Mouse (Mus musculus) ovary, postnatal 10 days (tissue): ENCODE data around the gene Golga3.
A peak's percentile ranks its signal among the peaks of the same experiment; 100 is the strongest.

Experiments used
- DNase-seq: peaks from one replicate; pipeline ENCODE4 v3.0.0; 2022; ENCODE audit warnings: low spot score

Golga3 gene

GRCm38 (mm10) chr5:110176362-110177020, at the start of gene Golga3:
Golga3 (plus strand) TSS chr5:110176701.
- DNase-seq: peak; percentile 72

- DNase-seq: peak; percentile 97
Measured at GRCm38 (mm10) chr5:110135293-110136086, 41.0 kb upstream of the Golga3 start, which contains the start of gene Chfr. Chfr (plus strand) TSS chr5:110135842.

GRCm38 (mm10) chr5:110136087-110136464, 40.4 kb upstream of the Golga3 start:
- no peak for DNase-seq

- no peak for DNase-seq
Measured at GRCm38 (mm10) chr5:110137816-110138215, 38.7 kb upstream of the Golga3 start.

GRCm38 (mm10) chr5:110139325-110139724, 37.2 kb upstream of the Golga3 start:
- no peak for DNase-seq

- DNase-seq: no peak
Measured at GRCm38 (mm10) chr5:110140424-110140823, 36.1 kb upstream of the Golga3 start.

GRCm38 (mm10) chr5:110142309-110142708, 34.2 kb upstream of the Golga3 start:
- DNase-seq: no peak

- DNase-seq: no peak
Measured at GRCm38 (mm10) chr5:110143007-110143406, 33.5 kb upstream of the Golga3 start.

GRCm38 (mm10) chr5:110169374-110169773, 7.1 kb upstream of the Golga3 start:
- DNase-seq: no peak

GRCm38 (mm10) chr5:110177021-110177420, 520 bp downstream of the Golga3 start:
- DNase-seq: no peak

GRCm38 (mm10) chr5:110178628-110179027, 2.1 kb downstream of the Golga3 start:
- DNase-seq: no peak

- DNase-seq: no peak
Measured at GRCm38 (mm10) chr5:110181716-110182115, 5.2 kb downstream of the Golga3 start.

- DNase-seq: no peak
Measured at GRCm38 (mm10) chr5:110203164-110203895, 26.8 kb downstream of the Golga3 start.

GRCm38 (mm10) chr5:110204777-110205176, 28.3 kb downstream of the Golga3 start:
- no peak for DNase-seq

GRCm38 (mm10) chr5:110211312-110211711, 34.8 kb downstream of the Golga3 start:
- DNase-seq: no peak

- no peak for DNase-seq
Measured at GRCm38 (mm10) chr5:110216780-110217179, 40.3 kb downstream of the Golga3 start.

GRCm38 (mm10) chr5:110220331-110220730, 43.8 kb downstream of the Golga3 start:
- no peak for DNase-seq

GRCm38 (mm10) chr5:110222757-110223156, 46.3 kb downstream of the Golga3 start:
- DNase-seq: no peak

GRCm38 (mm10) chr5:110225056-110225455, 48.6 kb downstream of the Golga3 start:
- DNase-seq: no peak

GRCm38 (mm10) chr5:110227336-110227883, 50.9 kb downstream of the Golga3 start:
- no peak for DNase-seq

- DNase-seq: no peak
Measured at GRCm38 (mm10) chr5:110230401-110230779, 53.9 kb downstream of the Golga3 start.

- peak; percentile 93 for DNase-seq
Measured at GRCm38 (mm10) chr5:110230780-110231461, 54.4 kb downstream of the Golga3 start, which contains the start of gene Ankle2. Ankle2 (plus strand) TSS chr5:110231004.
